Mouse (Mus musculus) c-Kit-negative CD71-positive TER-119-positive erythroid progenitor cells, embryonic 14.5 days (primary cell): ENCODE results near the gene Kynu.

Source experiments
- DNase-seq: peaks from one replicate; pipeline ENCODE4 v3.0.0-alpha.2; 2013; ENCODE audit warnings: low read depth, low spot score

Gene Kynu

GRCm38 (mm10) chr2:43646962-43647361 is 91.8 kb downstream of the Kynu start:
- DNase-seq = no peak

- no peak for DNase-seq
Observed at GRCm38 (mm10) chr2:43669588-43669987, 114.5 kb downstream of the Kynu start.

GRCm38 (mm10) chr2:43673619-43674018 is 118.5 kb downstream of the Kynu start:
- DNase-seq = peak; percentile 12

GRCm38 (mm10) chr2:43674098-43674497 is 119.0 kb downstream of the Kynu start:
- no peak for DNase-seq

GRCm38 (mm10) chr2:43675277-43675676 is 120.1 kb downstream of the Kynu start:
- no peak for DNase-seq

GRCm38 (mm10) chr2:43690402-43690801 is 135.3 kb downstream of the Kynu start:
- no peak for DNase-seq

- no peak for DNase-seq
Observed at GRCm38 (mm10) chr2:43691290-43691689, 136.2 kb downstream of the Kynu start.

- DNase-seq = no peak
Observed at GRCm38 (mm10) chr2:43695635-43696034, 140.5 kb downstream of the Kynu start.

GRCm38 (mm10) chr2:43712611-43713138 is 157.5 kb downstream of the Kynu start:
- no peak for DNase-seq

- peak; percentile 37 for DNase-seq
Observed at GRCm38 (mm10) chr2:43722446-43723103, 167.4 kb downstream of the Kynu start.

GRCm38 (mm10) chr2:43723104-43723541 is 168.0 kb downstream of the Kynu start:
- no peak for DNase-seq

- no peak for DNase-seq
Observed at GRCm38 (mm10) chr2:43727181-43727580, 172.1 kb downstream of the Kynu start.

- no peak for DNase-seq
Observed at GRCm38 (mm10) chr2:43727693-43728092, 172.6 kb downstream of the Kynu start.

- DNase-seq = no peak
Observed at GRCm38 (mm10) chr2:43728831-43729230, 173.7 kb downstream of the Kynu start.
